Mouse (Mus musculus) liver, embryonic 14.5 days (tissue): ENCODE results near the gene Taf6l.
A peak's percentile ranks its signal among the peaks of the same experiment; 100 is the strongest.

Source experiments
- CTCF ChIP-seq: IDR thresholded peaks from 2 replicates; pipeline ENCODE4 v1.5.1; 2016; ENCODE audit warnings: antibody characterized with exemption, low read depth, control low read depth
- EP300 ChIP-seq: IDR thresholded peaks from 2 replicates; pipeline ENCODE4 v1.6.1; 2016; ENCODE audit warnings: antibody characterized with exemption, low read depth

DNA sequence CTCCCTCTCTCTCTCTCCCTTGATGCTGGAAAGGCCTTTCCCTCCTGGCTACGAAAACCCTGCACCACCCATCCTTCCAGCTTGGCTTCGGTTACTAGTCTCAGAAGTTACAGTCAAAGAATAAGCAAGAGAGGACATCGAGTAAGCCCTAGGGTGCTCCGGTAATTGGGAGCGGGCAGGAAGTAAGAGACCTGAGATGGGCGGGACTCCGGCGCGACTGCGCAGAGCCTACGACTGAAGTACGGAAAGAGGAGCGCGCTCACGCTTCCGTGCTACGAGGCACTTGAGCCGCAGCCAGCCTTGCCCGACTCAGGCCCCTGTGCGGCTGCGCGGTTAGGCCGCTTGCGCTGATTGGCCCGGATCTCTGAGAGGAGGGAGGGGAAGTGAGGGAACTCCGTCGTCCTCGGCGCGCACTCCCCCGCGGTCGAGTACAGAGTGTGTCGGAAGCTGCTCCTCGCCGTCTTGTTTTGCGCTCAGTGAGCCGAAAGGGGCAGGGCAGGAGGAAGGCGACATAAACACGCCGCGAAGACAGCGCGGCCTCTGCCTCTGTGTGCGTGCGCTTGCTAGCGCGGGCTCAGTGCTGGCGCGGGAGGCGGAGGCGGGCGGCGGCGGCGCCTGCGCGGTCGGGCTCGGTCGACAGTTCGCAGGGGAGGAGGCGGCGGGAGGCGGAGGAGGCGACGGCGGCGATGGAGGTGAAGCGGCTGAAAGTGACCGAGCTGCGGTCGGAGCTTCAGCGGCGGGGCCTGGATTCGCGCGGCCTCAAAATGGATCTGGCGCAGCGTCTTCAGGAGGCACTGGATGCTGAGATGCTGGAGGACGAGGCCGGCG lies 33.6 kb upstream of the Taf6l start, which contains the start of gene Hnrnpul2:
- TF ChIP-seq CTCF (peak; percentile 24; the same call in 1 of the 2 replicates), EP300 (no peak; the same call in 1 of the 2 replicates)
